In genomic region chr7:101291211-101291610, GRCm38 (mm10) we compare ENCODE assay signal across 26 mouse cellular contexts.
"Had no signal": no experiment of that assay in that cellular context is flagged by ENCODE, and none has a peak within 500 bp of the region (broad histone marks: within the 10 kb centered on the region; RNA-seq: fewer than 3 reads in every experiment).

No protein-coding gene starts in this region.

- H3K27me3 ChIP-seq: heart, embryonic 13.5 days; heart, embryonic 15.5 days; hindbrain, embryonic 12.5 days; intestine, embryonic 15.5 days; limb, embryonic 12.5 days had no signal

- H3K4me3 ChIP-seq: gastrocnemius, adult 2 months; heart, adult 2 months; heart, embryonic 13.5 days; heart, embryonic 15.5 days; hindbrain, embryonic 10.5 days; hindbrain, embryonic 12.5 days; intestine, embryonic 15.5 days; layer of hippocampus, adult 2 months; left cerebral cortex, adult 2 months; limb, embryonic 10.5 days; limb, embryonic 12.5 days; liver, embryonic 13.5 days had no signal

- H3K4me2 ChIP-seq: heart, embryonic 13.5 days; heart, embryonic 15.5 days; hindbrain, embryonic 12.5 days; hindbrain, embryonic 14.5 days; intestine, embryonic 15.5 days; limb, embryonic 12.5 days; liver, embryonic 13.5 days had no signal

- ATAC-seq: hindbrain, embryonic 16.5 days; inflammation-experienced regulatory T-cells, adult 6 months; intestine, embryonic 15.5 days; intestine, postnatal 0 days had no signal

- H3K27ac ChIP-seq: gastrocnemius, adult 2 months; heart, adult 2 months; heart, embryonic 13.5 days; heart, embryonic 15.5 days; hindbrain, embryonic 10.5 days; hindbrain, embryonic 12.5 days; hindbrain, embryonic 14.5 days; intestine, embryonic 15.5 days; layer of hippocampus, adult 2 months; left cerebral cortex, adult 2 months; limb, embryonic 10.5 days; limb, embryonic 12.5 days; liver, embryonic 13.5 days had no signal

- H3K9ac ChIP-seq: heart, embryonic 13.5 days; heart, embryonic 15.5 days; hindbrain, embryonic 12.5 days; hindbrain, embryonic 14.5 days; intestine, embryonic 15.5 days; limb, embryonic 12.5 days; liver, embryonic 13.5 days had no signal

- H3K9me3 ChIP-seq: heart, embryonic 13.5 days; heart, embryonic 15.5 days; hindbrain, embryonic 10.5 days; hindbrain, embryonic 12.5 days; intestine, embryonic 15.5 days; limb, embryonic 10.5 days; limb, embryonic 12.5 days; liver, embryonic 13.5 days had no signal

- DNase-seq: gastrocnemius, adult 2 months; gastrocnemius, postnatal 10 days; gastrocnemius, postnatal 25 days; heart, postnatal 14 days; heart, postnatal 36 days; kidney, adult 18-20 months; kidney, adult 8-10 months; kidney, postnatal 10 days; kidney, postnatal 25 days; kidney, postnatal 4 days; liver; liver, embryonic 13.5 days had no signal
